Mouse (Mus musculus) E14TG2a.4 (cell line): ENCODE measurements around the gene Fbxl3.

Experiments used
- H3K27me3 ChIP-seq: 2 replicates; pipeline ENCODE4 v1.6.1; 2014; ENCODE audit warnings: low read length, control low read depth; ENCODE audit not compliant: insufficient read depth
- H3K36me3 ChIP-seq: 2 replicates; pipeline ENCODE4 v1.6.1; 2014; ENCODE audit warnings: low read length, control low read depth; ENCODE audit not compliant: insufficient read depth
- H3K4me1 ChIP-seq: replicated peaks from 2 replicates; pipeline ENCODE4 v1.6.1; 2014; ENCODE audit warnings: low read depth, low read length, control low read depth
- H3K4me3 ChIP-seq: replicated peaks from 2 replicates; pipeline ENCODE4 v1.5.1; 2014; ENCODE audit warnings: mild to moderate bottlenecking, low read length
- H3K9me3 ChIP-seq: 2 replicates; pipeline ENCODE4 v1.6.1; 2014; ENCODE audit warnings: low read length, control low read depth
- CTCF ChIP-seq: conservative IDR thresholded peaks from 2 replicates; pipeline ENCODE4 v1.5.1; 2014; ENCODE audit warnings: low read length
- NANOG ChIP-seq: IDR thresholded peaks from 2 replicates; pipeline ENCODE4 v1.6.1; 2014; ENCODE audit warnings: borderline replicate concordance, low read length, mixed read lengths
- POU5F1 ChIP-seq: IDR thresholded peaks from 2 replicates; pipeline ENCODE4 v1.6.1; 2014; ENCODE audit warnings: low read length, borderline replicate concordance

The Fbxl3 gene

GRCm38 (mm10) chr14:103093670-103094069 is 5.7 kb downstream of the Fbxl3 start:
- Histone ChIP-seq H3K9me3 (no peaks in the 10 kb centered on the region), H3K4me3 (no peak overlapping the region), H3K36me3 (peaks cover 79% of the 10 kb centered on the region), H3K4me1 (peaks cover 75% of the 10 kb centered on the region), H3K27me3 (peaks cover 7% of the 10 kb centered on the region)
- TF ChIP-seq NANOG (no peak), CTCF (no peak), POU5F1 (no peak)

- Histone ChIP-seq H3K9me3 (no peaks in the 10 kb centered on the region), H3K36me3 (peaks cover 83% of the 10 kb centered on the region), H3K4me3 (no peak overlapping the region), H3K27me3 (peaks cover 7% of the 10 kb centered on the region), H3K4me1 (peaks cover 77% of the 10 kb centered on the region)
- TF ChIP-seq NANOG, result no peak
- no peak for TF ChIP-seq CTCF
- no peak; the same call in 1 of the 2 replicates for TF ChIP-seq POU5F1
Measured at GRCm38 (mm10) chr14:103093236-103093635, 6.1 kb downstream of the Fbxl3 start.

GRCm38 (mm10) chr14:103088624-103089023 is 10.7 kb downstream of the Fbxl3 start:
- peaks cover 54% of the 10 kb centered on the region for H3K4me1 ChIP-seq
- H3K9me3 ChIP-seq, result no peaks in the 10 kb centered on the region
- H3K36me3 ChIP-seq, result peaks cover 96% of the 10 kb centered on the region
- 0 out of 2 replicates have a peak, but pooled peaks cover 3% of the 10 kb centered on the region for H3K27me3 ChIP-seq
- no peak for TF ChIP-seq NANOG
- TF ChIP-seq POU5F1, result no peak
- TF ChIP-seq CTCF, result peak; percentile 77
- H3K4me3 ChIP-seq, result no peak overlapping the region

- Histone ChIP-seq H3K4me3 (no peak overlapping the region), H3K4me1 (peaks cover 49% of the 10 kb centered on the region), H3K9me3 (no peaks in the 10 kb centered on the region), H3K27me3 (peaks cover 7% of the 10 kb centered on the region), H3K36me3 (peaks cover 94% of the 10 kb centered on the region)
- TF ChIP-seq POU5F1 (no peak), CTCF (no peak), NANOG (no peak)
Measured at GRCm38 (mm10) chr14:103087846-103088245, 11.5 kb downstream of the Fbxl3 start.

GRCm38 (mm10) chr14:103086671-103087324 is 12.6 kb downstream of the Fbxl3 start:
- no peak for TF ChIP-seq CTCF
- TF ChIP-seq NANOG, result no peak
- TF ChIP-seq POU5F1, result no peak
- H3K4me1 ChIP-seq, result peaks cover 43% of the 10 kb centered on the region

GRCm38 (mm10) chr14:103085840-103086533 is 13.4 kb downstream of the Fbxl3 start:
- Histone ChIP-seq H3K9me3 (no peaks in the 10 kb centered on the region), H3K4me3 (no peak overlapping the region), H3K27me3 (peaks cover 10% of the 10 kb centered on the region), H3K4me1 (peaks cover 36% of the 10 kb centered on the region), H3K36me3 (peaks cover 84% of the 10 kb centered on the region)
- TF ChIP-seq POU5F1 (no peak), CTCF (no peak), NANOG (no peak)

More at GRCm38 (mm10) chr14:103086671-103087324, 12.6 kb downstream of the Fbxl3 start:
- Histone ChIP-seq H3K9me3 (no peaks in the 10 kb centered on the region), H3K36me3 (peaks cover 89% of the 10 kb centered on the region), H3K4me3 (no peak overlapping the region), H3K27me3 (peaks cover 10% of the 10 kb centered on the region)

GRCm38 (mm10) chr14:103079209-103079977 is 20.0 kb downstream of the Fbxl3 start:
- H3K9me3 ChIP-seq, result 0 out of 2 replicates have a peak, but pooled peaks cover 4% of the 10 kb centered on the region

More at GRCm38 (mm10) chr14:103079209-103079977, 20.0 kb downstream of the Fbxl3 start:
- H3K4me1 ChIP-seq, result peaks cover 60% of the 10 kb centered on the region
- H3K4me3 ChIP-seq, result peak overlapping the region; percentile 27; the same call in 1 of the 2 replicates
- TF ChIP-seq CTCF (no peak), NANOG (no peak), POU5F1 (no peak)
- peaks cover 58% of the 10 kb centered on the region for H3K36me3 ChIP-seq
- H3K27me3 ChIP-seq, result peaks cover 7% of the 10 kb centered on the region
